Mouse (Mus musculus) spleen, adult 2 months (tissue): ENCODE results near the gene Strip1.

Experiments used
- CTCF ChIP-seq: fragments of 200-500 bp; IDR thresholded peaks from 2 replicates; pipeline ENCODE4 v1.5.1; 2011; ENCODE audit warnings: mild to moderate bottlenecking, inconsistent platforms; ENCODE audit not compliant: insufficient read depth, insufficient read length, insufficient replicate concordance; ENCODE audit errors: extremely low read depth
- POLR2A ChIP-seq: fragments of 200-500 bp; IDR thresholded peaks from 2 replicates; pipeline ENCODE4 v1.6.1; 2011; ENCODE audit warnings: low read depth, low read length, inconsistent platforms

GRCm38 (mm10) chr3:107583893-107584292 is 47.6 kb downstream of the Strip1 start:
- TF ChIP-seq POLR2A (no peak), CTCF (no peak)
